Comparison of ENCODE assay signal across 9 mouse cellular contexts in genomic region chr13:46218101-46218701, GRCm38 (mm10). TPM values are rescaled to one million over a fixed set of nuclear protein-coding genes. Genes with fewer than 3 reads are reported as not detected.
A peak's percentile ranks its signal among the peaks of the same experiment; 100 is the strongest.
DNase-seq lines count a peak whose midpoint lies in the region; ATAC-seq lines count a peak whose summit lies in the region.
"Had no signal": no experiment of that assay in that cellular context is flagged by ENCODE, and none has a peak within 500 bp of the region (broad histone marks: within the 10 kb centered on the region; RNA-seq: fewer than 3 reads in every experiment).

No protein-coding gene starts in this region.

- no peak for ATAC-seq in lung, embryonic 16.5 days (ENCODE audit: low read depth)
- ATAC-seq in kidney, embryonic 16.5 days (ENCODE audit: low FRiP score, low TSS enrichment): no peak
- ATAC-seq in erythroid progenitor cell, adult 5-6 weeks (replicated peaks; ENCODE audit: low FRiP score, poor library complexity, severe bottlenecking): no peak

- H3K36me3 ChIP-seq in lung, embryonic 16.5 days (ENCODE audit: control insufficient read depth, insufficient read depth, low read length): no peaks in the 10 kb centered on the region
- H3K36me3 ChIP-seq in kidney, embryonic 16.5 days (ENCODE audit: insufficient read depth, low read length): no peaks in the 10 kb centered on the region

- H3K27ac ChIP-seq in lung, embryonic 16.5 days (ENCODE audit: low read length): no peak overlapping the region
- H3K27ac ChIP-seq in kidney, embryonic 16.5 days (ENCODE audit: low read length): no peak overlapping the region

- H3K9ac ChIP-seq in lung, embryonic 16.5 days (ENCODE audit: low read length): no peak overlapping the region
- no peak overlapping the region for H3K9ac ChIP-seq in kidney, embryonic 16.5 days (replicated peaks; ENCODE audit: low read length)

- 55% methylated on average over 20 of the region's 20 CpGs for WGBS in lung, embryonic 16.5 days
- WGBS in kidney, embryonic 16.5 days: 47% methylated on average over 20 of the region's 20 CpGs

- DNase-seq in lung, adult 18-20 months: no peak
- peak; percentile 74 for DNase-seq in cerebellum, adult 8-10 months
- DNase-seq in gastrocnemius, adult 8-10 months (ENCODE audit: low spot score in 2 of 2): peak; percentile 8 to 19
- peak; percentile 23 for DNase-seq in lung, postnatal 36 days
- DNase-seq in testis, postnatal 14 days (ENCODE audit: low spot score): peak; percentile 16

- no peaks in the 10 kb centered on the region for H3K9me3 ChIP-seq in lung, embryonic 16.5 days (ENCODE audit: control insufficient read depth, low read length)
- H3K9me3 ChIP-seq in kidney, embryonic 16.5 days (ENCODE audit: low read length): no peaks in the 10 kb centered on the region

- peak overlapping the region; percentile 40 for H3K4me2 ChIP-seq in lung, embryonic 16.5 days (ENCODE audit: low read depth, low read length)
- peak overlapping the region; percentile 45 for H3K4me2 ChIP-seq in kidney, embryonic 16.5 days (replicated peaks; ENCODE audit: low read depth, low read length)

- no peaks in the 10 kb centered on the region for H3K27me3 ChIP-seq in lung, embryonic 16.5 days (ENCODE audit: control insufficient read depth, insufficient read depth, low read depth, low read length)
- H3K27me3 ChIP-seq in kidney, embryonic 16.5 days (ENCODE audit: insufficient read depth, low read length): no peaks in the 10 kb centered on the region

- no peak overlapping the region for H3K4me3 ChIP-seq in lung, embryonic 16.5 days (ENCODE audit: low read length)
- H3K4me3 ChIP-seq in kidney, embryonic 16.5 days (ENCODE audit: low read length): peak overlapping the region; percentile 23

- no peaks in the 10 kb centered on the region for H3K4me1 ChIP-seq in lung, embryonic 16.5 days (replicated peaks; ENCODE audit: control insufficient read depth, insufficient read depth, low read length)
- H3K4me1 ChIP-seq in kidney, embryonic 16.5 days (ENCODE audit: insufficient read depth, low read length): peaks cover 18% of the 10 kb centered on the region

RNA-seq across cellular contexts. Expression of gene Stmnd1, which starts 55.3 kb away (rescaled TPM):
- 0.33 and 0.77 TPM in 2 replicates for polyA plus RNA-seq in lung, embryonic 16.5 days (2015; fragmentation: Nextera tagmentation; extraction: Ambion mirVana)
- total RNA-seq in gastrocnemius, adult 8-10 months (2022): under 1 TPM in 3 of 4 experiments, not detected in 1; 0.20 to 0.24 (median 0.21) TPM
- 0.19 and 0.30 TPM in 2 replicates for polyA plus RNA-seq in kidney, embryonic 16.5 days (2015; fragmentation: Nextera tagmentation; extraction: Ambion mirVana)
- not detected in 2 replicates for total RNA-seq in erythroid progenitor cell, adult 5-6 weeks (2015; ENCODE audit: low replicate concordance)
- total RNA-seq in erythroid progenitor cell, adult 5-6 weeks (2017; ENCODE audit: low replicate concordance): not detected in 2 replicates
- total RNA-seq: liver, adult 2 months had no signal
- polyA plus RNA-seq: liver, adult 2 months had no signal

Comparison
In these comparisons a context has a peak if more than half of its experiments do, and no peak if none do; other contexts are left out.
1. DNase-seq: peak in cerebellum, adult 8-10 months (single experiment), gastrocnemius, adult 8-10 months (2 of 2), lung, postnatal 36 days (single experiment) and testis, postnatal 14 days (single experiment); none in lung, adult 18-20 months (0 of 2).